Mouse (Mus musculus) neutrophil, adult 83 days (primary cell): ENCODE data around the gene a. TPM values are rescaled to one million over a fixed set of nuclear protein-coding genes. Genes with fewer than 3 reads are reported as not detected.

Experiments used
- total RNA-seq, 2 experiments: library from RNA; stranded (reverse); gene quantifications; one replicate each; pipeline ENCODE4 v1.2.4; 2023

The a gene
- total RNA-seq: not detected

DNA sequence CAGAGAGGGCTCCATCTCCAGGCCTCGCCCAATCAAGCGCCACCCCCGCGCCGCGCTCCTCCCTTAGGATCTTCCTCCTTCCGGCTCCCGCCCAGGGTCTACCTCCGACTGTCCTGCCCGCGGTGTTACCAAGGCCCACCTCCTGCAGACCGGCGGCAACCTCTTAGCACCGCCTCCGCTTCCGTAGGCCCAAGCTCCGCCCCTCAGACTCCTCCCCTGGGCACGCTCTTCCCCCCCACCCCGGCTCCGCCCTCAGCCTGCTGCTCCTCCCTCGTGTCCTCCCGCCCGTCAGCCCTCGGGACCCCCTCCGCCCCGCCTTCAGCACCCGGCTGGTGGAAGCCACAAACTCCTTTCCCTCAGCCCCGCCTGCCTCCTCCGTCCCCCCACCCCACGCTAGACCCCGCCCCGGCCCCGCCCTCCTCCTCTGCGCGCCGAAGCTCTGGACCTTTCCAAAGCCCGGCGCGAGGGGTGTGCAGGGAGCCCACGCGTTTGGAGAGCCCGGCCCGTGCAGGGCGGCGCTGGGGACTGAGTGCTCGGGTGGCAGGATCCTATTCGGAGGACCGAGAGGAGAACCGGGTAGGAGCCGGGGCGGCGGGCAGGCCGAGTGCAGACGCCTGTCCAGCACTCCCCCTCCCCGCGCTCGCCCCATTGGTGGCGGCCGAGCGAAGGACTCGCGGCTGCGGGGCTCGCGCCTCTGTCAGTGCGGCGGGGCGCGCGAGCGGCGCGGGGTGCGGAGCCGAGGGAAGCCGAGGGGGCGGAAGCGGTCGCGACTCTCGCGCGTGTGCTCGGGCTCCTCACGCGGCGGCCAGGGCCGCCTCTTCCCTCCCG lies at the start of gene a, which contains the start of gene Raly:
Gene a (plus strand): TSS at position 747 of the 828 bp plus-strand sequence.
Gene Raly (plus strand): TSS at position 441 of the 828 bp plus-strand sequence.

DNA sequence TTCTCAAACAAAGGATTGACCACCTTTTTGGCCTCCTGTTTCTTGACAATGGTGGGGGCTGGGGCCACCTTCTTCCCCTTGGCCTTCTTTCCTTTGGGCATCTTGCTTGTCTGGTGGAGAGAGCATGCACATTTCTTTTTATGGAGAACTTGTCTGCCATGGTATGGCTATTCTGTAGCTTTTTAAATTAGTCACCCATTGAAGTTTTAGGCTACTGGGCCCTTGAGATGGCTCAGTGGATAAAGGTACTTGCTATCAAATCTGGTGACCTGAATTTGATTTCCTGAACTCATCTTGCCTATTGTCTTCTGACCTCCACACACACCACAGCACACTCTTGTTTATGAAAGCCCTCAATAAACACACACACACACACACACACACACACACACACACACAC lies 21.3 kb upstream of the a start, which contains the start of gene Gm14214:
Gene Gm14214 (minus strand): TSS at position 101 of the 400 bp plus-strand sequence.

DNA sequence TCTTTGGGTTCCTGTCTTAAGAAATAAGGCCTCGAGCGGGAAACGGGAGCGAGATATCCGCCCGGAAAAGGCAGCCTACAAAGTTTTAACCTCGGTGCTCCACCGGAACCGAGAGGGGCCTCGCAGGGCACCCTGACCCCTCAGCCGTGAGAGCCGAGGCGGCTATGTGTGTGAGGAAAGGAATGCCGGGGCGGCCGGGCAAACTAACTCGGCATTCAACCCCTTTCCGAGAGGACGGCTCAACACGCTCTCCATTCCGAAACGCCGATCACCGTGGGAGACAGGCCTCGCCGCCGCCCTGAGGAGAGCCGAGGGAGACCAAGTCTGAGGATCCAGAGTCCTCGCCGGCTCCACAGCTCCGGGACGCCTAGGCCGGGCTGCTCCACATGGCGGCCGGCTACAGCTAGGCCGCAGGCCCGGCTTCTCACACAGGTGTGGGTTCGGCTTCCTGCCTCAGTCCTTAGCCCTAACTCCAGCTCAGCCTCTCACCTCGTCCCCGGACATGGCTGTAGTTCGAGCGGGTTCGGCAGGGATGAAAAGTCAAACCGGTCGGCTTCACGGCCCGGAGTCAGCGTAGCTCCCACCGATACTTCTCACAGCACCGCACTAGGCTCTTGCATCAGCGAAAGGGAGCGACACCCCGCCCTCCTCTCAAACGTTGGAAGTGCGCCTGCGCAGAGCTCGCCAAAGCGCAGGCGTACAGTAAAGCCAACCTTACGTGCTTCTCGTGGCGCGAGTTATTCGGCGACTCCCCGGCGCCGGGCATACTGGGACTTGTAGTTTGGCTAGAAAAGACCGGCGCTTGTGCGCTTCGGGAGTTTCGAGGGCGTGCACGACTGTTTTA lies 101.2 kb downstream of the a start, which contains the start of gene Eif2s2:
Gene Eif2s2 (minus strand): TSS at position 735 of the 844 bp plus-strand sequence.

DNA sequence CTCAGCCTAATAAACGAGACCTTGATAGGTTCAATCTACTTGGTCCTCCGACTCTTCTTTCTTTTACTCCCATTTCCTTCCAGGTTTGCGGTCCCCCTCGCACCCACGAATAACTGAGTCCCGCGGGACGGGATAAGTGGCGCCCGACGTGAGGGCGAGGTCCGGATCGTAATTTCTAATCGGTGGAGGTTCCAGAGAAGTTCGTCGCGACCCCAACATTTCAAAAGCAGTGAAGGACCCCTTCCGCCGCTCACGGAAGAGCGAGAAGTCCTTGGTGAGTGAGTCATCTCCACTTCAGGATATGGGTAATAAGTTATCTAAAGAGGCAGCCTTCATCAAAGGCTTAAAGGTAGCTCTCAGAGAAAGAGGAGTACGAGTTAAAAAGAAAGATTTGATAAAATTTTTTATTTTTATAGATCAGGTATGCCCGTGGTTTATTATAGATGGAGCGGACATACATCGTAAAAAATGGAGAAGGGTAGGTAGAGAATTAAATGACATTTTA lies 227.1 kb downstream of the a start, which contains the start of gene Gm14226:
Gene Gm14226 (plus strand): TSS at position 16 of the 505 bp plus-strand sequence.

DNA sequence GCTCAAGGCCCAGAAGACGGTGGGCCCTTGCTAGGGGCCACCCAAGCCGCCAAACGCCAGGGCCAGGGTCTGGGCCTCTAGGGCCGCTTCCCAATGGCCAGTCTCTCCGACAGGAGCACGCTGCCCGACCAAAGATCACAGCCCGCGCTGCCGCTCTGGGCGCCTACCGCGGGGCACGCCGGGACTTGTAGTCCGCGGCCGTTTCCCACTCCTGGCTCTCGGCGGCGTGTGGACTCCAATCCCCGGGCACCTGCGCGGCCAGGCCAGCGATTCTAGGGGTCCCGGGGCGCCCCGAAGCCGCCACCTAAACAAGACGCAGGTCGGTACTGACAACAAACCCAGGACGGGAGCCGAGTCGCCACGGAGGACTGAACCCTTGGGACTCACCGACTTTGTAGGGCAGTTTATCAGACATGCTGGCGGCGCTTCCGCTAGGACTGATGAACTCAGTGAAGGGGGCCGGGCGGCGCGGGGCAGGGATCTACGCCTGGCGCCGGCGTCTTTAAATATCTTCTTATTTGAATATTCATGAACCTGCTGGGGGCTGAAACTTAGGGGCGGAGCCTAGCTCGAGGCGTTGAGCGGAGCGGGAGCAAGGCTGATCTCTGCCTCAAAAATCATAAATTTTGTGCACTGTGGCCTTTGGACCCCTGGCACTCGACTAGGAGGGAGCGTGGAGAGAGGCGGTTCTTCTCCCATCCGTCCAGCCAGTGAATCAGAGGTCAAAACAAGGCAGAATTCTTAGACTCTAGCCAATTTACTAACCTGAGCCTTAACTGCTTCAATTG lies 283.0 kb downstream of the a start, which contains the start of gene Ahcy:
Gene Ahcy (minus strand): TSS at position 520 of the 788 bp plus-strand sequence.

Other genes with a start within 250 kb of the a start
- gene 1700003F12Rik, start 244.3 kb upstream of the a start, total RNA-seq: not detected
- gene Actl10, start 239.6 kb upstream of the a start, total RNA-seq: under 1 TPM in 1 of 2 experiments, not detected in 1; 0.35 TPM
- 1 to 10 TPM; 2.3 to 2.4 TPM for gene Necab3, start 232.5 kb upstream of the a start, total RNA-seq
- gene E2f1, start 221.5 kb upstream of the a start, total RNA-seq: 10 to 100 TPM; 20.6 to 24.3 TPM
- gene Pxmp4, start 187.7 kb upstream of the a start, total RNA-seq: 10 to 100 TPM; 17.3 to 18.7 TPM
- gene Zfp341, start 178.1 kb upstream of the a start, total RNA-seq: 1 to 10 TPM; 4.3 to 4.5 TPM
- gene 4930519P11Rik, start 178.0 kb upstream of the a start, total RNA-seq: not detected
- gene Chmp4b, start 139.7 kb upstream of the a start, total RNA-seq: 100 to 1,000 TPM; 162 to 170 TPM
- gene Gm14214, start 21.4 kb upstream of the a start, total RNA-seq: not detected
- 100 to 1,000 TPM; 178 to 179 TPM for gene Raly, start 306 bp upstream of the a start, total RNA-seq
- 10 to 100 TPM; 40.2 to 40.6 TPM for gene Eif2s2, start 101.5 kb downstream of the a start, total RNA-seq
- not detected for gene Gm14226, start 226.9 kb downstream of the a start, total RNA-seq